Mouse (Mus musculus) yolk sac, embryonic 10.5 days (tissue): ENCODE measurements around the gene Ube2e2.

Experiments
- DNase-seq: peaks from one replicate; pipeline ENCODE4 v3.0.0-alpha.2; 2017; ENCODE audit warnings: low spot score

Gene Ube2e2

GRCm38 (mm10) chr14:18893947-18894445, at the start of gene Ube2e2:
Ube2e2 (minus strand) TSS chr14:18894267.
- no peak for DNase-seq

- no peak for DNase-seq
Measured at GRCm38 (mm10) chr14:18940068-18940467, 46.0 kb upstream of the Ube2e2 start.

- no peak for DNase-seq
Measured at GRCm38 (mm10) chr14:18903553-18903952, 9.5 kb upstream of the Ube2e2 start.

- DNase-seq: peak; percentile 87
Measured at GRCm38 (mm10) chr14:18893121-18893946, 733 bp downstream of the Ube2e2 start.

GRCm38 (mm10) chr14:18889571-18889970, 4.5 kb downstream of the Ube2e2 start:
- no peak for DNase-seq

GRCm38 (mm10) chr14:18882493-18882892, 11.6 kb downstream of the Ube2e2 start:
- no peak for DNase-seq

GRCm38 (mm10) chr14:18870716-18871115, 23.4 kb downstream of the Ube2e2 start:
- no peak for DNase-seq

- DNase-seq: no peak
Measured at GRCm38 (mm10) chr14:18828661-18829060, 65.4 kb downstream of the Ube2e2 start.

- DNase-seq: no peak
Measured at GRCm38 (mm10) chr14:18826753-18827152, 67.3 kb downstream of the Ube2e2 start.

- DNase-seq: no peak
Measured at GRCm38 (mm10) chr14:18820713-18821112, 73.4 kb downstream of the Ube2e2 start.

- DNase-seq: no peak
Measured at GRCm38 (mm10) chr14:18796857-18797256, 97.2 kb downstream of the Ube2e2 start.

GRCm38 (mm10) chr14:18795787-18796186, 98.3 kb downstream of the Ube2e2 start:
- no peak for DNase-seq

- no peak for DNase-seq
Measured at GRCm38 (mm10) chr14:18778993-18779675, 114.9 kb downstream of the Ube2e2 start.

GRCm38 (mm10) chr14:18778241-18778640, 115.8 kb downstream of the Ube2e2 start:
- no peak for DNase-seq

GRCm38 (mm10) chr14:18776132-18776531, 117.9 kb downstream of the Ube2e2 start:
- no peak for DNase-seq

- DNase-seq: no peak
Measured at GRCm38 (mm10) chr14:18773724-18774123, 120.3 kb downstream of the Ube2e2 start.

GRCm38 (mm10) chr14:18759601-18760356, 134.3 kb downstream of the Ube2e2 start:
- no peak for DNase-seq

GRCm38 (mm10) chr14:18758595-18759532, 135.2 kb downstream of the Ube2e2 start:
- DNase-seq: no peak

- DNase-seq: no peak
Measured at GRCm38 (mm10) chr14:18758003-18758402, 136.1 kb downstream of the Ube2e2 start.

GRCm38 (mm10) chr14:18755410-18755809, 138.7 kb downstream of the Ube2e2 start:
- DNase-seq: no peak

GRCm38 (mm10) chr14:18754595-18754994, 139.5 kb downstream of the Ube2e2 start:
- DNase-seq: no peak
